Mouse (Mus musculus) lung, postnatal 14 days (tissue): ENCODE measurements around the gene Adam12.

Experiments
- DNase-seq: peaks from one replicate; pipeline ENCODE4 v3.0.0; 2021

The Adam12 gene

DNA sequence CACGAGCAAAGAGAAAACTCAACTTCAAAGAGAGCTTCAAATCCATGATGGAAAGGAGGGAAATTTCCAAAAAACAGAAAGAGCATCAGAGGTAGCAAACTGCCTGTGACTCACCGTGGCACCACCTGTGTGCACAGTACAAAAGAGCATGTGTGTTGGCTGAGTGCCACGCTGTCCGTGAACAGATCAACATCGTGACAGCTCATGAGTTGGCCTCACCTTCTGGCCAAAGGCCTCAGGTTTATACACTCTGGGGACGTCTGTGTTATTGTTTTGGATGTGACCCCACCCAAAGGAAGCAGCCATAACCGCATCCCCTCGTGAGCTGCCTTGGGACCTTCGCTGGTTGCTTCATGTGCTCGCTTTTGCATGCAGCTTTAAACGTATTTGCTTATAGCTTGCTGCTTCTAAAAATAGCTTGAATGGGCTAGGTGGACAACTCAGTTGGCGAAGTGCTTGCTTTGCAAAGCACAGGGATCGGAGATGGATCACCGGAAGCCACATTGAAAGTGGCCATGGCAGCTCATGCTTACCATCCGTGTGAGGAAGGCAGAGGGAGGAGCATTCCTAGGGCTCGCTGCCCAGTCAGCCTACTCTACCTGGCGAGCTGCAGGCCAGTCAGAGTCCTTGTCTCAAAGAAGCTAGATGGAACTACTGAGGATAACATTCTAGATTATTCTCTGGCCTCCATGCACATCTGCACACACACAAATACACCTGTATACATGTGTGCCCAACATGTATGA lies 151.8 kb downstream of the Adam12 start:
- peak; percentile 22 for DNase-seq

DNA sequence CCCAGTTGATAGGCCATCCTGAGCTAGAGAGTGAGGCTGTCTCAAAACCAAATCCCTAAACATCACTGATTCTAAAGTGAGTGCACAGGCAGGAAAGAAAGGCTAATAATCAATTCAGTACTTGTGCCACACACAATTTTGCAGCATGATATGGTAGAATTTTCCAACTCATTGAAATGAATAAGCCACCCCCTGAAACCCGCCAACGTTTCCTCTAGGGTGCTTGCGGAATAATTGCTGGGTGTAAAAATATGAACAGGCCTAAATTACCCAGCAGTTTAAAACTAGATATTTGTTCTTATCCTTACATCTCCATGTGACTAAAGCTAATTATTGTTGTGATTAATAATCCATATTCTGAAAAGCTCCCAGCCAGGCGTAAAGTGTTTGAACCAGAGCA lies 154.3 kb downstream of the Adam12 start:
- no peak for DNase-seq

DNA sequence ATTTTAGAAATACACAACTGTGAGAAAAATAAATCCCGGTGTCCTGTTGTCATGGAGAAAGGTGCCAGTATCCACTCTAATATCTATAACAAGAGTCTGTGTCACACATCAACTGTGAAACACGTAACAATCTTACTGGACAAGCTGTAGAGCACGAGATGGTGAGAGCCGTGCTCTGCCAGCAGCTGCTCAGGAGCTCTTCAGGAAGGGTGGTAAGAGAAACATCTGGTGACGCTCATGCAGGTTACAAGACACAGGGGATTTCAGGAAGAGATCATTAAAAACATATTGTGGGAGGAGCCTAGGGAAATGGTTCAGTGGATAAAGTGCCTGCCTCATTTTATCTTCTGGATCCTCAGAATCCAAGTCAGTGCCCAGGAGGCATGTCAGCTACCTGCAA lies 158.9 kb downstream of the Adam12 start:
- DNase-seq = no peak

DNA sequence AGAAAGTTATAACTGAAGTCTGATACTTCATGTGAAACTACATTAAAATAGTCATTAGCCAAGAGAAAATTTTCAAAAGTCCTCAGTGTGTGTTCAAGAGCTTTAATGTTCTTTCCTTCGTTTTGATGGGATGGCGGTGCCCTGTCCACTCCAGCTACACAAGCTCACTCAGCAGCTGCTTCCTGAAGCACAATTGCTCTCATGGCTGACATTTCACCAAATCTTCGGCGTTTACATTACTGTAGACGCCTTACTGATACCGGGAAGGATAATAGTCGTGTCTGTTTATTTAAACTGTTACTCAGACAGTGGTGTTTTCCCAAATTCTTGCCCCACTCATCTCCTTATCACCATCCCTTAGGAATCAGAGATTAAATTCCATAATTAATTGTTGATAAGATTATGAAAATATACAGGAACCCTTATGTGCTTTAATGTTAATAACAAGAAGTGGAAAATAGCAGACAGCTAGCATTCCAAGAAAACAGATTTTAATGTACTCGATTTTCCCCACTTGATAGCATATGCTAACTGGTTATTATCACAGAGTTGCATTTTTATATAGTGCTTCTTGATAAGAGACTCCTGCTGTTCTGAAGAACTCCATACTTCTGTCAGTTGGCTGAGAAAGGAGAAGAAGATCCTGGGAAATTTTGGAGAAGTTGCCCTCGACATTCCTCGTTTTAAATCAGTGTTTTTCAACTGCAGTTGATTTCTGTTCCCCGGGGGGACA lies 160.6 kb downstream of the Adam12 start:
- DNase-seq = no peak

DNA sequence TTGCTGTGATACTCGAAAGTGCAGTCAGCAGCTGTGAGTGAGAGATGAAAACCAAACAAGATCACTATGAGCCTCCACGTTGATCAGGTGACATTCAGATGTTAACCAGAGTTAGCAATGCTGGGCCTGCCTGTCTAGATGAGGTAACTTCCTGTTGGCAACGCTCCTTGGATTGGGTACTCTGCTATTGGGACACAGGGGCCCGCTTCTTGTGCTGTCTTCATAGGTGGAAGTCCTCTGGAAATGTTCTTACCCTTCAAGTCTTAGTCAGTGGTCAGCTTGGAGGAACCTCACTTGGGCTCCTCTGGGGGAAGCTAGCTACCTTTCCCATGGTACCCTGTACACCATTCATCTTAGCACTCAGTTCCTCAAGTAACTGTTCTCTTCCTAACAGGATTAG lies 169.3 kb downstream of the Adam12 start:
- no peak for DNase-seq

DNA sequence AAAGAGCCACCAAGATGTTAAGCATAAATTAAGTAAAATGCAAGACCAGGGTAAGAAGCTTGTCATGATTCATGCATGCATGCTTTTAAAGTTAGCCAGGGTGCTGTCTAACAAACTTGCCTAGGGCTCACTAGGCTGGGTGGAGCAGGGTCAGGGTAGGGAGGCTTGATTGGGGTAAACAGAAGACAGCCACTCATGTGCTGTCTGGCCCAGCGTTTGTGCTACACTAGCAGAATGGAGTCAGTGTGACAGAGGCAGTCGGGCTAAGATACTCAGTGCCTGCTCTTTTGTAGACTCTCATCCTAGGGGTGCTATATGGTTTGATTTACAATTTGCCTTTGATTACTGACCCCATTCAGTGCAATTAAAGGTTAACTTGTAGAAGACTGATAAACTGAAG lies 179.5 kb downstream of the Adam12 start:
- DNase-seq = no peak

DNA sequence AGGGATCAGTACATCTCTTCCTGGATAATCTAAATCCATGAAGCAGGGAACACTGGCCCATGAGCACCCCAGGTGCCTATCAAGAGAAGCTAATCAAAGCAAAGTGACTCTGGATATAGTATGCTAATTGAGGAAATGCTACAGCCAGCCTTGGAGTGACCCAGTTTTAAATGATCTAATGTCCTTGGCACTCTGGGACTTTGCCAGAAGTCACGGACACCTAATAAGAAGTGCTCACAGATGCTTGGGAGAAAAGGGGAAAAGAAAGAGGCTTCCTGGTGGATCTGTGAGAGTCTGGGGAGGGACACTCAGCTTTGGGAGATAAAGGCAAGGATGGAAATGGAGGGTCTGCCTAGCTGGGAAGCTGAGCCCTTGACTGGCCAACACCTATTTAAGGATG lies 181.6 kb downstream of the Adam12 start:
- DNase-seq = peak; percentile 21

DNA sequence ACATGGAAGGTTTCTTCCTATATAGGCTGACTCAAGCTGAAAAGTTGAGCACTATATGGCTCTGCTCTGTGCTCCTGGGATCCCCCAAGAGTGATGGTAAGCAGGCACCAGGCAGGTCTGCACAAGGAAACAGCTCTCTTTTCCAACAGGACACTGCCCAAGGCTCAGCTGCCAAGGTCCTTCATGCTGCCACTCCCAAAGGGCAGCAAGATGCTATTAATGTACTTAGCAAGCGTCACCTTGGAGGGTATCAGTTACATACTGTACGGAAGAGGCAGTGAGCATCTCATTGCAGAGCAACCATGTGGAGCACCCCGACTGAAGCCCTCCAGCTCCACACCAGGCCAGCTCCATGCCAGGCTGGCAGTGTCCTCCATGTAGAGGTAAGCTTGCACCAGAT lies 185.6 kb downstream of the Adam12 start:
- no peak for DNase-seq

DNA sequence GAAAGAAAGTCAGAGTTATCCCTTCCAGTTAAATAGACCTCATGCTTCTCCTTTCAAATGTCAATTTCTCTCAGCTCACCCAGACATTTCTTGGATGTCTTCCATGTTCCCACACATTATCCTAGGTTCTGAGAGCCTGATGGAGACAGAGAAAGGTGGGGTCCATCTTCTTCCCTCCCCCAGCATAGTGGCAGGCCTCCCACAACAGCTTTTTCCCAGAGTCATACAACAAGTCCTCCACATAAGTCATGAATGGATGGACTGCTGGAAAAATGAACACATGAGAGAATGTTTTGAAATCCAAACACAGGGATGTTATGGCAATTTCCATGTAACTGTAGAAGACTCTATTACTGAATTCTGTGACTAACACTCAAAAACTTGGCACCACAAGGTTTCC lies 188.4 kb downstream of the Adam12 start:
- no peak for DNase-seq

DNA sequence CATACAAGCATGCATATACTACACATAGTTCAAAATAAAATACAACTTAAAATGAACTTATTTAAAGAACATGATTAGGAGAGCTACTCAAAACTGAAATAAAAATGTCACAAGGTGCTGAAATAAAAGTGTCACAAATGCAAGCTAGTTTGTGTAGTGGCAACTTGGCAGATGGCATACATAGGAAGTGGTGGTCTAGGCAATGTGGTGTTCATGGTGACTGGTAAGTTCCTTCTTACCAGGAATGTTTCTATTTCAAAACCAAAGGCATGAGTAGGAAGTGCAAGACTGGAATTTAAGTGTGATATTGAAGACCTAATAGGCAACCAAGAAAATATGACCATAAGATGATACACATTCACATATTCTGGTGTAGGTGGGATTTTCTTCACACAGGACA lies 189.3 kb downstream of the Adam12 start:
- no peak for DNase-seq

DNA sequence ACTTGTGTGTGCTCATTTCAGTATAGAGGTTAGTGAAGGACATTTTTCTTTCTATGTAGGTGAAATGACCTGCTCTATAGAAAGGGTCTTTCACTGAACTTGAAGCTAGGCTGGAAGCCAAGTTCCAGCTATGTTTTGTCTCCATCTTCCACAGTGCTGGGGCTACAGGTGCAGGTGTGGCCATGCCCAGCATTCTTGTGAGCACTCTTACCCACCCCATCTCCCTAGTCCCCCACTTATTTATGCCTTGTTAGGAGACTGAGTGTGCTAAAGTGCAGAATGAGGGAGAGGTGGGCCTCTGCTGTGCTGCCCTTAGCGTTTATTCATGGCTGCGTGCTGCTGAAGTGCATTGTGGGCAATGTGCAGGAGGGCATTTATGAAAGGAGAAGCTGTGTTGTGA lies 198.0 kb downstream of the Adam12 start:
- no peak for DNase-seq

DNA sequence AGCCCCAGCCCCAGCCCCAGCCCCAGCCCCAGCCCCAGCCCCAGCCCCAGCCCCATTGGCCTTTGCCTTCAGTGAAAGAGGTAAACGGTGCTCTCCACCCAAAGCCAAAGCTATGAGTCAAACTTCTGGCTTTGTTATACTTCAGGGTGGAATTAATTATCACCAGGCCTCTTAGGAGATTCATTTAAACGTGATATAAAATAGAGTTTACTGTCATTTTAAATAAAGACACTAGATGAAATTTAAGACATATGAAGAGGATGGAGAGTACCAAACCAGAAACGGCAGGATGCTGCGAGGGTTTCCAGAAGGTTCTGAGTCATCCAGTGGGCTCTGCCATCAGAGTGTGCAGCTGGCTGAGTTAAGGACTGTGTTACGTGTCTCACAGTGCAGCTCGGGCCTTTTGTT lies 199.0 kb downstream of the Adam12 start:
- DNase-seq = no peak

DNA sequence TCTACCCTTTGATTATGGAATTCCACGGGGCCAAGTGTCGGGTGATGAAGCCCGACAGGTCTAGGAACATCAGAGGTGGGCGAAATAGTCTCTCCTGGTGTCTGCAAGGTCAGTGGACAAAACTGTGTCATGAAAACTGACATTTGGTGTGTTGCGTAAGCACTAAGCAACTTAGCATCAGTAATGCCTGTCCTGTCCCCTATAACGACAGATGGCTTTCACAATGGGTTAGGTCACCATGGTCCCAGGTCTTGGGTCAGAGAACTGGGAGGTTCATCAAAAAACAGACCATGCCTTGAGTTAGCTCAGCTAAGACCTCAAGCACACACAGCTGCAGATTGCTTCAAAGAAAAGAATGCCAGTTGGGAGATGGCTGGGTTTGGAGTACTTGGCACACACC lies 200.2 kb downstream of the Adam12 start:
- no peak for DNase-seq

DNA sequence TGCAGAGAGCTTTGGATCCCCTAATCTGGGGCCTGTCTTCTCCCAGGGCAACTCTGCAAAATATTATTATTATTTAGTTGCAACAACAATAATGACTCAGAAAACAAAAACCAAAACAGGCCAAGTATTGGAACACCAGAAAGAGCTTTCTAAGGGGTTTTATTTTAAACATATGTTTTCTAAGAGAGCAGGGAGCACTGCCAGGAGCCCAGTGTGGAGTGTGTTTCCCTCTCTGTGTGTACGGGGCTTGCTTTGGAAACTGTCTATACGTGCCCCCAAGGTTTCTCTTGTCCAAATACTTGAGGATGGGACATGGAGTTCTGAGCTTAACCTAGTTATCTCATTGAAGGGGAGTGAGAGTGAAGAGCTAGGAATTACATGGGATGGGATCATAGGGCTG lies 200.7 kb downstream of the Adam12 start:
- DNase-seq = no peak

DNA sequence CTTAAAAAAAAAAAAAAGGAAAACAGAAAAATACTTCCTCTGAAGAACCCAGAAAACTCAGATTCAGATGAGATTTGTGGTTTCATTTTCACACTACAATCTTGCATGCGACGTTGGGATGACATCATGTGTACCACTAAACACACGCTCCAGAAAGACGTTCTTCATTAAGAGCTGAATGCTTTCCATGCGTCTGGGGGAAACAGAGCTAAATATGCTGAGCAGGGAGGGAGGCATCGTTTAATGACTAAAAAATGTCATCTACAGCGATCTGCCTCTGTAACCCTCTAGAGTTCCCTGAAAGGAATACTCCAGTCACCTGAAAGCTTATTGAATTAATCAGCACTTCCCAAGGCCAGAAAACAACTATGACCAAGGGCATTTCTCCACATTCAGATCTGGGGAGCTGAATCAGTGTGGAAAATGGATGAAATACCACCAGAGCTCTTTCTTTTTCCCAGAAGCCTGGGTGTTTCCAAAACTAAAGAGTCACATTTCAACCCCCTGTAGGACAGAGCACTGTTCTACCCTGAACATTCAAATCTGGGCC lies 203.6 kb downstream of the Adam12 start:
- DNase-seq = no peak

DNA sequence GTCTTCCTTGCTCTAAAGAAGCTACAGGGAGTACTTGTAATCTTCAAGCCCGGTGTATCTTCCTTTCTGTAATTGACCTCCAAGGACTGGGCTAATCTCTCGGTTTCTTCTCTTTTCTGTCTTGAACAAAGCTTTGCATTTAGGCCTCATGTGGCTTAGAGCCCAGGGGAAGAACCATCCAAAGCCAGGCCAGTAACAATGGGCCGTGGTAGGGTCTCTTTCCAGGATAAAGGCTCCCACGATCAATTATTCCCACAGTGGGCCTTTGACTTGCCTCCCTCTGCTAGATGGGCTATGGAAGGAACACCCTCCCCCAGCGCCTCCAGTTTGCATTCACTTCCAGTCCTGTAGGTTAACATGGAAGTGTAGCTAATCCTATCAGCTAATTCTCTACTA lies 204.9 kb downstream of the Adam12 start:
- no peak for DNase-seq

DNA sequence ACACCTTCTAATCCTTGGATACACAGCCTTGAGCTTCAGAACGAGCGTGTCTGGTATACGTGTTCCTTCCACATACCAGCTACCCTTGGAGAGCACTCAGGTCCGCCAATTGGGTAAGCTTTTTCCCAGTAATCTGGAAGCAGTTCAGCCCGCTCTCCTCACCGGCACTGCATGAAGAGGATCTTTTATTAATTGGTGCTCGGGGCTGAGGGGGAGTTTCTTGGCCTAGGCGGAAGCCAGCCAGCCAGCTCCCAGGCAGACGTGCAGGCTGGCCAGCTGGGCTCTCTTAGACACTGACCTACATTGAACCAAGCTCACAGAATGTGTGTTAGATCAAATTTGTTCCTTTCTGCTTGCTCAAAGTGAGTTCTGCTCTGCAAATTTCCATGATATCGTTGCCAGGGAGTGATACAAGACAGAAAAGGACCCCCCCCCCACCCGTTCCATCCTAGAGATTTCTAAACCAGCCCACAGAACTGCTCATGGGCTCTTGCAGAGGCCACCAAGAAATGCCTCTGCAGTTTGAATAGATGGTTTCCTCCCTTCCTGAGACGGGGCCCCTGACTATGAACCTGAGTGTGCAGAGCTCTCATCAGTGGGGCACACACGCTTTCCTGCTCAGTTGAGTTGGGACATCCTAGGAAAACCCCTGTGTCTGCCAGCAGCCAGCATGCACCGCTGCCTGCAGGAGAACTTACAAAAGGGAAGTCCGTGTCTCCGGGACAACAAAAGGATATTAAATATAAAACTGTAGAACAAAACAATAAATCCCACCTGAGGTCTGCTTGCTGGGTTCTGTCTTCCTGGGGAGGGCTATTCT lies 205.5 kb downstream of the Adam12 start:
- DNase-seq = peak; percentile 65

DNA sequence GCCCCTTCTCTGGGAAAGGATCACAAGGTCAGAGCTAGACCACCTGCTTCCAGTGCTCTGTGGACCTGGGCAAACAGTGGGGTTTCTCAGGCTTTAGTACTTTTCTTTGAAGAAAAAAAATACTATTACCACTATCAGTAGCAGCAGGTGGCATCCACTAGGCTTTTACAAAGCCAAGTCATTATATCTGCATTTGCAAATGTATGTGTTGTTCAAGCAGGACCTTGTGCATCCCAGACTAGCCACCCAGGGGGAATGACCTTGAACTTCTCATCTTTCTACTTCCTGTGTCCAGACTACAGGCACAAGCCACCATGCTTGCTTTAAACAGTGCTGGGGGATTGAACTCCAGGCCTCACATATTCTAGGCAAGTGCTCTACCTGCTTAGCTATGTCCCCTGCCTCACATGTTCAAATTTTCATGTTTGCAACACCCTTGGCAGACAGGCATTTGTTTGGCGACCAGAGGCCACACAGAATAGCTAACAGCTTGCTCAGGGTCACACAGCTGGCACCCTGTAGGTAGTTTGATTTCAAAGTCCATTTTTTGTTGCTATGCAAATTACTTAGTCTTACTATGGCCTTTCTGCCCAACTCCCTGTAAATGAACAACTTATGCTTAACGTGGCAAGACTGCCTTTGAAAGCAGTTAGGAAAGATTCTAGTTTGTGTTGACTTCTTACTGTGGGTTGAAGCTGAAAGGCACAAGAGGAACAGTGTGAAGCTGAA lies 209.6 kb downstream of the Adam12 start:
- no peak for DNase-seq

DNA sequence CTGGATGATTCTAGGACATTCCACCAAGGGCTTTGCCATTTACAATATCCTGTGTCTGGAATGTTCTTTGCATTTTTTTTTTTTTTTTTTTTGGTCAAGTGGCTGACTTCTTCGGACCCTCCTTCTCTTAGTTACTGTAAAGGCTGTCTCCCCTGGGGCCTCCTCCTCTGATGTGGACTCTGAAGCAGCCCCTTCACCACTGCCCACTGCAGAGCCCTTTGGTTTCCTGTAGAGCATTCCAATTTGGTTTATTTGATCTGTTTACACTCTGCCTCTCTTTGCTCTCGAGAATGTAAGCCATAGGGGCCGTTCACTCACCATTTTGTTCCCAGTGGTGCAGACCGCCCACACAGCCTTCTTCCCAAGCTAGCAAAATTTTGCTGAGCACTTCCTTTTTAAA lies 216.7 kb downstream of the Adam12 start:
- DNase-seq = no peak

DNA sequence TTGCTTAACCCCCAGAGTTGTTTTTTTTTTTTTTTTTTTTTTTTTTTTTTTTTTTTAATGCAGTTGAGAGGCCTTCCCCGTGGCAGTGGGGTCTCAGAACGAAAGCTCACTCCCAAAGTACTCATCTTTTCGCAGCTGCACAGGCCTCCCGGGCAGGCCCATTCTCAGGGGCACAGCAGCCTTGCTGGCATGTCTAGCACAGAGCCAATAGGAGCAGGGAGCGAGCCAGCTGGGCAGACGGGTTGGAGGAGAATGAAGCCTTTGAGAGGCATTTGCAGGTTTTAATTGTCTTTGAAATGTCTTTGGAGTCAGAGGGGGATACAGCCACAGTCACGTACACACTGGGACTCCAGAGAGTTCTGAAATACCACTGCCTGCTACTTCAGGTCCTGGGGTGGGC lies 217.2 kb downstream of the Adam12 start:
- DNase-seq = no peak

DNA sequence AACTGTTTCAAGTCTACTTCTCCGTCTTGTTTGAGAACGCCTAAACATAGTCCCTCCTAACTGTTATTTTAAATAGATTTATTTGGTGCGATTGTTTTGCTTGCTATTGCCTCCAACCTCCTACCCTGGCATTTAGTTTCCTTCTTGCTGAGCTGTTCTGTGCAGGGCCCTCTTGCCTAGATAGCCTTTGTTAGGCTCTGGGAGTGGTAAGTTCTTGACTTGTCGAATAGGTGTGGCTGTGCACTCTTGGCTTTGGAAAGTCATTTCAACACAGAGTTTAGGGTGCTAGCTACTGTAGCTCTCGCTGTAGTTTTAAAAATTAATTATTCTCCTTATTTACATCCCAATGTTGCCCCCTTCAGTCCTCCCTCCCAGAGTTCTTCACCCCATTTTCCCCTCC lies 222.8 kb downstream of the Adam12 start:
- DNase-seq = no peak

DNA sequence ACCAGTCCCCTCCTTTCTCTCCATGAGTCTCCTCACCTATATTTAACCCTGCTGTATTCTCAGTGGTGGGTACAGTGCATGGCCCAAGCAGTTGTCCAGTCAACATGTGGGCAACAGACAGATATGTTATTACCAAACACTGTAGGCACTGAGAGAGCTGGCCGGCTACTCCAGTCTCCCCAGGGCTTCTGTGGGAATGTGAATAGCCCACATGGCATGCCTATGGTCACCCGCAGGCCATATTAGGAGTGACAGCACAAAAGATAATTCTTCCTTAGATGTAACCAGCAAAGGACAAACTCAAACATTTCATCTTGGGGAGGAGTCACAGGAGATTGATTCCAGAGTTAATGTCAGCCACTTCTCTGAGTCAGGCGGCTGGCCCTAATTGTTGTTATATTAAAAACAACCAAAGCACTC lies 224.0 kb downstream of the Adam12 start:
- DNase-seq = no peak

DNA sequence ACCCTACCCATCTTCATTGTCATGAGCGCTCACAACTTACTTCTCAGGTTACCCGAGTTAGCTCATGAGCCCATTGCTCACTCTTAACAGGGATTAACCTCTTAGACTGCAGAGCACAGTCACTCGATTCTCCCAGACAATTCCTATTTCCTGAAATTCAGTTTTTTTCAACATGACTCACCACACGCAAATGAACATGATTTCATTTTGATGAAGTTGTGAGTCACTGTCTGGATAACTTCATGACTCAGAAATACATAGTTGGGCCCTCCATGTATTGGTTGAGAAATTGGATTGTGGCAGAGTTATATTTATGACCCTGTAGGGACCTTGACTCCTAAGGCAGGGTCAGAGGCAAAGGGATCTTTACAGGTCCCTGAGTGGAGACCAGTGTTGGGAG lies 230.4 kb downstream of the Adam12 start:
- DNase-seq = no peak
